Mouse (Mus musculus): ENCODE results near the gene Tsr3. TPM values are rescaled to one million over a fixed set of nuclear protein-coding genes. Genes with fewer than 3 reads are reported as not detected.
A peak's percentile ranks its signal among the peaks of the same experiment; 100 is the strongest.

Gene Tsr3
- polyA plus RNA-seq, 1 experiment from 2014 or later = 43.6 TPM

- H3K9me3 ChIP-seq (ENCODE audit: control insufficient read depth, low read length) = no peaks in the 10 kb centered on the region
- WGBS = 3% methylated on average over 34 of the region's 35 CpGs
- H3K4me2 ChIP-seq (ENCODE audit: low read depth, low read length) = peak within 1 kb of the TSS; percentile 67
- H3K4me3 ChIP-seq (ENCODE audit: low read length) = peak within 1 kb of the TSS; percentile 44
- peak; percentile 50 for ATAC-seq (ENCODE audit: low read depth)
- H3K36me3 ChIP-seq (ENCODE audit: control insufficient read depth, insufficient read depth, low read length) = peaks cover 2% of the 10 kb centered on the region; the same call in 1 of the 2 replicates
- H3K27me3 ChIP-seq (ENCODE audit: control insufficient read depth, insufficient read depth, low read depth, low read length) = peaks cover 24% of the 10 kb centered on the region
- peak within 1 kb of the TSS; percentile 61 for H3K9ac ChIP-seq (ENCODE audit: low read length)
- H3K4me1 ChIP-seq (replicated peaks; ENCODE audit: control insufficient read depth, insufficient read depth, low read length) = peaks cover 9% of the 10 kb centered on the region
- H3K27ac ChIP-seq (ENCODE audit: low read length) = no peak within 1 kb of the TSS
These were observed 16.3 kb downstream of the Tsr3 start, which contains the start of gene Baiap3 for GRCm38 (mm10) chr17:25256140-25256754. Gene Baiap3, minus strand, starts transcription at chr17:25256364.

GRCm38 (mm10) chr17:25257804-25258261 is 17.9 kb downstream of the Tsr3 start:
- Histone ChIP-seq H3K36me3 (ENCODE audit: control insufficient read depth, insufficient read depth, low read length) (peaks cover 8% of the 10 kb centered on the region), H3K27me3 (ENCODE audit: control insufficient read depth, insufficient read depth, low read depth, low read length) (peaks cover 24% of the 10 kb centered on the region), H3K9ac (ENCODE audit: low read length) (no peak overlapping the region), H3K4me1 (replicated peaks; ENCODE audit: control insufficient read depth, insufficient read depth, low read length) (peaks cover 9% of the 10 kb centered on the region), H3K9me3 (ENCODE audit: control insufficient read depth, low read length) (no peaks in the 10 kb centered on the region), H3K4me2 (ENCODE audit: low read depth, low read length) (no peak overlapping the region), H3K27ac (ENCODE audit: low read length) (no peak overlapping the region), H3K4me3 (ENCODE audit: low read length) (no peak overlapping the region)
- no peak for ATAC-seq (ENCODE audit: low read depth)
- 45% methylated on average over 6 of the region's 6 CpGs for WGBS

DNA sequence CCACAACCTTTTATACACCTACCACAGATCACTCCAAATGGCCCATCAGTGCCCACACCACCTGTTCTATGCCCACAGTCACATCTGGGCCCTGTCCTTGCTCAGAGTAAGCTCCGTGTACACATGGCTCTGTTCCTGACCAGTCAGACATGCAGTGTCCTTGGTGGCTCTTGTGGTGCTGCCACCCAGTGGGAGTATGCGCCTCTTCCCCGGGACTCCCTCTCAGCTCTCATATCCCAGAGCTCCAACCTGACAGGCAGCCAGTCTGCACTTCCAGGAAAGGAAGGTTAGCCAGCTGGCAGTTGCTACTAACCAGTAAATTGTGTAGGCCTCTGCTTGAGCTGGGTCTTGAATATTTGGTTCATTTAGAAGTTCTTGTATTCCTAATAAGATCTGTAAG is 24.5 kb downstream of the Tsr3 start:
- Histone ChIP-seq H3K4me3 (ENCODE audit: low read length) (no peak overlapping the region), H3K9ac (ENCODE audit: low read length) (no peak overlapping the region), H3K4me1 (replicated peaks; ENCODE audit: control insufficient read depth, insufficient read depth, low read length) (no peaks in the 10 kb centered on the region), H3K9me3 (ENCODE audit: control insufficient read depth, low read length) (no peaks in the 10 kb centered on the region), H3K27me3 (ENCODE audit: control insufficient read depth, insufficient read depth, low read depth, low read length) (no peaks in the 10 kb centered on the region), H3K4me2 (ENCODE audit: low read depth, low read length) (no peak overlapping the region), H3K36me3 (ENCODE audit: control insufficient read depth, insufficient read depth, low read length) (peaks cover 68% of the 10 kb centered on the region), H3K27ac (ENCODE audit: low read length) (no peak overlapping the region)
- no peak for ATAC-seq (ENCODE audit: low read depth)
- 57% methylated on average over 3 of the region's 3 CpGs for WGBS

- Histone ChIP-seq H3K4me2 (ENCODE audit: low read depth, low read length) (peak overlapping the region; percentile 88), H3K9me3 (ENCODE audit: control insufficient read depth, low read length) (no peaks in the 10 kb centered on the region), H3K27me3 (ENCODE audit: control insufficient read depth, insufficient read depth, low read depth, low read length) (no peaks in the 10 kb centered on the region), H3K27ac (ENCODE audit: low read length) (peak overlapping the region; percentile 0; the same call in 1 of the 2 replicates), H3K4me1 (replicated peaks; ENCODE audit: control insufficient read depth, insufficient read depth, low read length) (peaks cover 16% of the 10 kb centered on the region), H3K36me3 (ENCODE audit: control insufficient read depth, insufficient read depth, low read length) (peaks cover 32% of the 10 kb centered on the region), H3K4me3 (ENCODE audit: low read length) (peak overlapping the region; percentile 67; the same call in 1 of the 2 replicates), H3K9ac (ENCODE audit: low read length) (no peak overlapping the region)
- 40% methylated on average over 2 of the region's 2 CpGs for WGBS
- ATAC-seq (ENCODE audit: low read depth) = no peak
These were observed 30.9 kb downstream of the Tsr3 start for GRCm38 (mm10) chr17:25270795-25271335.

DNA sequence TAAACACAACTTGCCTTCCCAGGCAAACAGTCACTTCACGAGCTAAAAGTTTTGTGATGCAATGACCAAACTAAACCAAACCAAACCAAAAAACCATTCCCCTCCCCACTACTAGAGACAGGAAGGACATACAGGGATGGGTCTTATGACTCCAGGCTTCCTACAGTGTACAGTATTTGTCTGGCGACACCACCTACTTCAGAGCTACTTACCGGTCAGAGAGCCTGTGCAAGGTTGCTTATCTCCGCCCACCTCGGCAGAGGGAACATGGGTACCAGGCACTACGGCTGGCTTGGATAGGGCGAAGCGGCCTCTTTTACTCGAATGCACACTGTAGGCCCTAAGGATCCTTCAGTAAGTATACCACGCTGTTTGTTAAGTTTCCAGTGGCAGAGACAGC is 32.4 kb downstream of the Tsr3 start:
- peaks cover 16% of the 10 kb centered on the region for H3K4me1 ChIP-seq (replicated peaks; ENCODE audit: control insufficient read depth, insufficient read depth, low read length)
- ATAC-seq (ENCODE audit: low read depth) = no peak
- H3K9me3 ChIP-seq (ENCODE audit: control insufficient read depth, low read length) = no peaks in the 10 kb centered on the region
- H3K36me3 ChIP-seq (ENCODE audit: control insufficient read depth, insufficient read depth, low read length) = peaks cover 18% of the 10 kb centered on the region
- peak overlapping the region; percentile 88 for H3K4me2 ChIP-seq (ENCODE audit: low read depth, low read length)
- peak overlapping the region; percentile 67 for H3K4me3 ChIP-seq (ENCODE audit: low read length)
- no peaks in the 10 kb centered on the region for H3K27me3 ChIP-seq (ENCODE audit: control insufficient read depth, insufficient read depth, low read depth, low read length)
- peak overlapping the region; percentile 93 for H3K9ac ChIP-seq (ENCODE audit: low read length)
- H3K27ac ChIP-seq (ENCODE audit: low read length) = peak overlapping the region; percentile 97
- 0% methylated on average over 10 of the region's 10 CpGs for WGBS

DNA sequence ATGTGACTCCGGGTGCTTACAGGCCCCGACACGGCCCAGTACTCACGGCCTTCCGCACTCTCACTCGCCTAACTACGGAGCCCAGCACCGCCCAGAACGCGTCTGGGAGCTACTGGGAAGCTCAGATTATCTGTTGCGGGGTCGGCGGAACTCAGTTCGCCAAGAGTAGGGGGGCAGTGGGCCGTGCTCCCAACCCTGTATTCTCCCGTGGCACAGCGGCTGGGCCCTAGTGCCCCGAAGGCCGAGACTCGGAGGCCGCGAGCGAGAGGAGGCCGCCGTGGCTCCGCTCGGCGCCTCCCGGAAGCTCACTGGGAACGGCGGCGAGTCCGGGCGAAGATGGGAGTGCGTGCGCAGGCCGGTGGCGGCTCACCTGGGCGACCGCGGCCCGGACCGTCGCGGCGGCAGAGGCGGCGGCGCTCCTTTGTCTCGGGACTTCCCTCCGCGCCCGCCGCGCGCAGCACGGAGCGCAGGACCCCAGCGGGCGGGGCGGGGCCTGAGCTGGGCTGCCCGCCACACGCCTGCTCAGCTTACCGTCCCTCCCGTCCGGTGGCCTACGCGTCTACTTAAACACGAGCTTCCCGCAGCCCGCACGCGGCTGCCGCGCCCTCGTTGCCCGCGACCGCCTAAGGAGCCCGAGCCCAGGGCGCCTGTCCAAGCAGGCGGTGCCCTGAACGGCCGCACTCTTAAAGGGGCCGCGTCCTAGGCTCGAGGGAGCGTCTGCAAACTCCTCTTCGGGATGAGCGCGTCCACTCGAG is 33.2 kb downstream of the Tsr3 start:
- no peaks in the 10 kb centered on the region for H3K9me3 ChIP-seq (ENCODE audit: control insufficient read depth, low read length)
- peak; percentile 95 for ATAC-seq (ENCODE audit: low read depth)
- peaks cover 16% of the 10 kb centered on the region for H3K4me1 ChIP-seq (replicated peaks; ENCODE audit: control insufficient read depth, insufficient read depth, low read length)
- no peaks in the 10 kb centered on the region for H3K27me3 ChIP-seq (ENCODE audit: control insufficient read depth, insufficient read depth, low read depth, low read length)
- H3K27ac ChIP-seq (ENCODE audit: low read length) = peak overlapping the region; percentile 97
- peaks cover 10% of the 10 kb centered on the region for H3K36me3 ChIP-seq (ENCODE audit: control insufficient read depth, insufficient read depth, low read length)
- H3K4me2 ChIP-seq (ENCODE audit: low read depth, low read length) = peak overlapping the region; percentile 88
- under 1% methylated on average over 72 of the region's 92 CpGs for WGBS
- H3K9ac ChIP-seq (ENCODE audit: low read length) = peak overlapping the region; percentile 93
- H3K4me3 ChIP-seq (ENCODE audit: low read length) = peak overlapping the region; percentile 67

DNA sequence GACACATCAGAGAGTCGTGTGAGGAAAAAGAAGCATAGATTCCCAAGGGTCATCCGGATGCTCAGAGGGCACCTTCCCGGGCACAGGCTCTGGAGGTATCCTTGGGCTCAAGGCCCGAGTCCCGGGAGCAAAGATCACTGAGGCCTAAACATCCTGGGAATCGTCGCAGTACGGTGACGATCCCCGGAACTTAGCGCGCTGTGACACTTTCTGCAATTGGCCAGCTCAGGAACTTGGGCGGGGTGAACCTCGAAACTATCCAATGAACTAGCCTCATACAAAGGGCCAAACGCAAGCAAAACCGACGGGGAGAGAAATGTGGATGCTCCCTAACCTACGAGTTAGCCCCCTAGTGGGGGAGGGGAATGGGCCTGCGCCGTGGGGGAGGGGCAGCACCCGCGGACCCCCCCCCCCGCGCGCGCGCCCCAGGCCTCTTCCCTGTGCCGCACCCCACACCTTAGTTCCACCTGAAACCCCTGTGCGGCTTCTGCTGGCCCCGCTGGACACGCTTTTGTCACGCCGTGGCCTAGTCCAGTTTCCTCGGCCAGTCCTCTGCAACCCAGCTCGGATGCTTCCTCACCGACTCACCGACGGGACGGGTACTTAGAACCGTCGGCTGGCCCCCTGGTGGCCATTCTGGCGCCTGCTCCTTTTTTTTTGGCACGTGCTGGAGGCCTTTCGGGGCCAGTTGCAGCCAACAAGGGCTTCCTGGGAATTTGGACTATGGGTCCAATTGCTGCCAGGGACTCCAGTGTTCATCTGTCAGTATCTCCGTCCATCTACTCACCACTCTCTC is 33.9 kb downstream of the Tsr3 start:
- 1% methylated on average over 37 of the region's 45 CpGs for WGBS
- Histone ChIP-seq H3K4me2 (ENCODE audit: low read depth, low read length) (peak overlapping the region; percentile 47), H3K9ac (ENCODE audit: low read length) (peak overlapping the region; percentile 93), H3K4me1 (replicated peaks; ENCODE audit: control insufficient read depth, insufficient read depth, low read length) (peaks cover 16% of the 10 kb centered on the region), H3K36me3 (ENCODE audit: control insufficient read depth, insufficient read depth, low read length) (0 out of 2 replicates have a peak, but pooled peaks cover 3% of the 10 kb centered on the region), H3K27ac (ENCODE audit: low read length) (peak overlapping the region; percentile 97), H3K27me3 (ENCODE audit: control insufficient read depth, insufficient read depth, low read depth, low read length) (no peaks in the 10 kb centered on the region), H3K9me3 (ENCODE audit: control insufficient read depth, low read length) (no peaks in the 10 kb centered on the region), H3K4me3 (ENCODE audit: low read length) (peak overlapping the region; percentile 67)
- ATAC-seq (ENCODE audit: low read depth) = peak; percentile 88

DNA sequence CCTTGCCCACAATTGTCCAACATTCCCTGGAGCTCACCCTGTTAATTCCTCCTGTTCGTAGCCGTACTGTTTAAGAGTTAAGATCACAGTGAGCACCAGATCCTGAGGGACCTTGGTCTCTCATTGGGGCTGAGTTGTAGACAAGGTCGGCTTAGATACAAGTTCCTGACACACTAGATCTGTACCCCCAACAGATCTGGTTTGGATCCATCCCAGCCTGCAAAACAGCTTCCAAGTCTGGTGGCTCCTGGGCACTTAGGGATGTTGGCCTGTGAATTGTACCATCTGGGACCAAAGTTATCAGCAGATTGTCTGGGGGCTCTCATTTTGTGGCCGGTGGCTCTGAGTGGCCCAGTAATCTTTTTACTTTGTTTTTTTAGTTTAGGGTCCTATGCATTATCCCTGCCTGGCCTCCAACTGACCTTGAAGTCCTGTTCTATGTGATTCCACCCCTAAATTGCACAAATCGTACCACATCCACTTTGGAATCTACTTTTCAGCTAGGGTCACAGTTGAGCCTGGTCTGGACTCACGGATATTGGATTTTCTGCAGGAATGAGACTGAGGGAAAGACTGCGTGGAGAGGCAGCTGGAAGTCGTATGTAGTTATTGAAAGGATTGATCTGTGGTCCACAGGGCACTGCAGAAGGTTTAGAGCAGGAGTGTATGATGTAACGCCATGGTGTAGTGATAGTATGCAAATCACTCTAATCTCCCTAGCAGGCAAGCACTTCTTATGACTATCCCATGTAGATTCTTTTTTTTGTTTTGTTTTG is 34.8 kb downstream of the Tsr3 start, which contains the start of gene Ube2i:
Gene Ube2i, minus strand, starts transcription at position 52 of the 776 bp plus-strand sequence.
- peak within 1 kb of the TSS; percentile 93 for H3K9ac ChIP-seq (ENCODE audit: low read length)
- 78% methylated on average over 9 of the region's 9 CpGs for WGBS

More for the DNA sequence above, 34.8 kb downstream of the Tsr3 start, which contains the start of gene Ube2i:
- Histone ChIP-seq H3K4me2 (ENCODE audit: low read depth, low read length) (peak within 1 kb of the TSS; percentile 47), H3K36me3 (ENCODE audit: control insufficient read depth, insufficient read depth, low read length) (no peaks in the 10 kb centered on the region), H3K9me3 (ENCODE audit: control insufficient read depth, low read length) (no peaks in the 10 kb centered on the region), H3K4me1 (replicated peaks; ENCODE audit: control insufficient read depth, insufficient read depth, low read length) (peaks cover 16% of the 10 kb centered on the region), H3K27ac (ENCODE audit: low read length) (peak within 1 kb of the TSS; percentile 97), H3K27me3 (ENCODE audit: control insufficient read depth, insufficient read depth, low read depth, low read length) (no peaks in the 10 kb centered on the region), H3K4me3 (ENCODE audit: low read length) (peak within 1 kb of the TSS; percentile 67)
- ATAC-seq (ENCODE audit: low read depth) = no peak
